In genomic region chr14:79504246-79505006, GRCm38 (mm10) we compare ENCODE assay signal across 13 mouse cellular contexts. TPM values are rescaled to one million over a fixed set of nuclear protein-coding genes. Genes with fewer than 3 reads are reported as not detected.
DNase-seq lines count a peak whose midpoint lies in the region; ATAC-seq and TF ChIP-seq lines count a peak whose summit lies in the region.
"Had no signal": no experiment of that assay in that cellular context is flagged by ENCODE, and none has a peak within 500 bp of the region (broad histone marks: within the 10 kb centered on the region; RNA-seq: fewer than 3 reads in every experiment).

No protein-coding gene starts in this region.

- H3K4me2 ChIP-seq in hindbrain, postnatal 0 days (ENCODE audit: low read depth, low read length), result no peak overlapping the region
- no peak overlapping the region for H3K4me2 ChIP-seq in intestine, postnatal 0 days (replicated peaks; ENCODE audit: low read depth)

- H3K4me3 ChIP-seq in hindbrain, postnatal 0 days (ENCODE audit: low read length), result no peak overlapping the region
- H3K4me3 ChIP-seq in hindbrain, embryonic 10.5 days, result no peak overlapping the region
- no peak overlapping the region for H3K4me3 ChIP-seq in intestine, postnatal 0 days (ENCODE audit: low read depth, low read length)

- H3K36me3 ChIP-seq in hindbrain, postnatal 0 days (ENCODE audit: insufficient read depth, low read length), result no peaks in the 10 kb centered on the region
- H3K36me3 ChIP-seq in hindbrain, embryonic 10.5 days, result no peaks in the 10 kb centered on the region
- no peaks in the 10 kb centered on the region for H3K36me3 ChIP-seq in intestine, postnatal 0 days (ENCODE audit: control insufficient read depth, insufficient read depth)

- H3K27me3 ChIP-seq in hindbrain, postnatal 0 days (ENCODE audit: insufficient read depth, low read length), result no peaks in the 10 kb centered on the region
- H3K27me3 ChIP-seq in hindbrain, embryonic 10.5 days (ENCODE audit: insufficient read depth, poor library complexity, severe bottlenecking), result no peaks in the 10 kb centered on the region
- no peaks in the 10 kb centered on the region for H3K27me3 ChIP-seq in intestine, postnatal 0 days (replicated peaks; ENCODE audit: control insufficient read depth, insufficient read depth, low read length)

- DNase-seq in heart, adult 11 months, result peak; percentile 87
- no peak for DNase-seq in heart, postnatal 36 days
- DNase-seq in hindbrain, postnatal 0 days (ENCODE audit: low spot score), result no peak
- no peak for DNase-seq in hindbrain, embryonic 10.5 days (ENCODE audit: low spot score)
- peak; percentile 60 for DNase-seq in 3T3-L1 (ENCODE audit: low read depth, low spot score)
- DNase-seq in thymus, postnatal 14 days, result no peak
- no peak for DNase-seq in left cerebral cortex, adult 9 months (ENCODE audit: low spot score in 2 of 2)
- DNase-seq: adrenal gland, postnatal 25 days; cerebellum, adult 11 months; left cerebral cortex, postnatal 4 days; right cerebral cortex, adult 18-20 months; thymus, adult 2 months had no signal

- ATAC-seq in hindbrain, postnatal 0 days, result no peak
- ATAC-seq in intestine, postnatal 0 days, result no peak

- H3K4me1 ChIP-seq in hindbrain, postnatal 0 days (ENCODE audit: insufficient read depth, low read length), result no peaks in the 10 kb centered on the region
- H3K4me1 ChIP-seq in hindbrain, embryonic 10.5 days (replicated peaks), result peaks cover 10% of the 10 kb centered on the region; the same call in 1 of the 2 replicates
- H3K4me1 ChIP-seq in intestine, postnatal 0 days (replicated peaks; ENCODE audit: control insufficient read depth, insufficient read depth, low read length), result peaks cover 3% of the 10 kb centered on the region; the same call in 1 of the 2 replicates

- H3K27ac ChIP-seq in hindbrain, postnatal 0 days, result 0 out of 2 replicates have a peak overlapping the region, but pooled peaks have one; percentile 5
- H3K27ac ChIP-seq in hindbrain, embryonic 10.5 days, result no peak overlapping the region
- peak overlapping the region; percentile 82 for H3K27ac ChIP-seq in intestine, postnatal 0 days (ENCODE audit: low read depth, low read length)

- 92% methylated on average over 7 of the region's 7 CpGs for WGBS in hindbrain, postnatal 0 days
- WGBS in hindbrain, embryonic 10.5 days, result 95% methylated on average over 7 of the region's 7 CpGs
- 85% methylated on average over 7 of the region's 7 CpGs for WGBS in intestine, postnatal 0 days

- no peak overlapping the region for H3K9ac ChIP-seq in hindbrain, postnatal 0 days (replicated peaks; ENCODE audit: low read length)
- no peak overlapping the region for H3K9ac ChIP-seq in intestine, postnatal 0 days (ENCODE audit: low read depth, low read length)

- intact Hi-C loops in heart, postnatal 36 days (cut with DNase I), result no loop called here

- H3K9me3 ChIP-seq in hindbrain, postnatal 0 days (ENCODE audit: low read length), result no peaks in the 10 kb centered on the region
- H3K9me3 ChIP-seq in hindbrain, embryonic 10.5 days, result no peaks in the 10 kb centered on the region
- H3K9me3 ChIP-seq in intestine, postnatal 0 days (ENCODE audit: control insufficient read depth), result no peaks in the 10 kb centered on the region

- no peak for TF ChIP-seq CTCF in hindbrain, postnatal 0 days (IDR thresholded peaks at IDR 0.05; ENCODE audit: low read depth)
- no peak for TF ChIP-seq CTCF in intestine, postnatal 0 days (IDR thresholded peaks at IDR 0.05; ENCODE audit: low read depth)

RNA-seq across cellular contexts. Expression of gene Wbp4, which starts 23.1 kb away (rescaled TPM):
- total RNA-seq in heart, postnatal 36 days (2021), result 10 to 100 TPM; 20.7 to 22.0 TPM
- 20.6 and 27.7 TPM in 2 replicates for total RNA-seq in hindbrain, postnatal 0 days (2014; rRNA removed)
- 49.9 and 51.2 TPM in 2 replicates for polyA plus RNA-seq in hindbrain, postnatal 0 days (2015; fragmentation: Nextera tagmentation; extraction: Ambion mirVana)
- 38.9 and 47.0 TPM in 2 replicates for polyA plus RNA-seq in hindbrain, embryonic 10.5 days (2016; fragmentation: Nextera tagmentation; extraction: Ambion mirVana)
- 29.8 and 31.0 TPM in 2 replicates for polyA plus RNA-seq in intestine, postnatal 0 days (2015; fragmentation: Nextera tagmentation; extraction: Ambion mirVana)

RNA-seq across cellular contexts. Expression of gene Elf1, which starts 23.4 kb away (rescaled TPM):
- 10 to 100 TPM; 13.8 to 17.4 TPM for total RNA-seq in heart, postnatal 36 days (2021)
- total RNA-seq in hindbrain, postnatal 0 days (2014; rRNA removed), result 4.3 and 6.4 TPM in 2 replicates
- 3.4 TPM in 2 replicates for polyA plus RNA-seq in hindbrain, postnatal 0 days (2015; fragmentation: Nextera tagmentation; extraction: Ambion mirVana)
- 5.3 and 6.9 TPM in 2 replicates for polyA plus RNA-seq in hindbrain, embryonic 10.5 days (2016; fragmentation: Nextera tagmentation; extraction: Ambion mirVana)
- polyA plus RNA-seq in intestine, postnatal 0 days (2015; fragmentation: Nextera tagmentation; extraction: Ambion mirVana), result 19.2 and 20.0 TPM in 2 replicates

RNA-seq across cellular contexts. Expression of gene Kbtbd6, which starts 52.8 kb away (rescaled TPM):
- total RNA-seq in heart, postnatal 36 days (2021), result under 1 TPM; 0.16 to 0.17 TPM
- total RNA-seq in hindbrain, postnatal 0 days (2014; rRNA removed), result 2.5 and 2.9 TPM in 2 replicates
- polyA plus RNA-seq in hindbrain, postnatal 0 days (2015; fragmentation: Nextera tagmentation; extraction: Ambion mirVana), result 1.1 and 1.8 TPM in 2 replicates
- polyA plus RNA-seq in hindbrain, embryonic 10.5 days (2016; fragmentation: Nextera tagmentation; extraction: Ambion mirVana), result 4.9 and 6.0 TPM in 2 replicates
- polyA plus RNA-seq in intestine, postnatal 0 days (2015; fragmentation: Nextera tagmentation; extraction: Ambion mirVana), result 0.92 and 0.98 TPM in 2 replicates

Comparison
In these comparisons a context has a peak if more than half of its experiments do, and no peak if none do; other contexts are left out.
1. DNase-seq: peak in heart, adult 11 months (single experiment) and 3T3-L1 (single experiment); none in heart, postnatal 36 days (0 of 2), hindbrain, postnatal 0 days (single experiment), hindbrain, embryonic 10.5 days (single experiment), thymus, postnatal 14 days (single experiment) and left cerebral cortex, adult 9 months (0 of 2).